Mouse (Mus musculus): ENCODE measurements at regions not wholly inside any gene's neighbourhood (a gene's known extent, or its start where the extent isn't known, plus 50 kb on each side); places are given as distances from the start of the nearest gene placed in this dataset.
"Not testable (repeated sequence)": the region's sequence is repeated elsewhere in the genome, so short reads cannot be mapped to it uniquely, and the experiment has no call there.

DNA sequence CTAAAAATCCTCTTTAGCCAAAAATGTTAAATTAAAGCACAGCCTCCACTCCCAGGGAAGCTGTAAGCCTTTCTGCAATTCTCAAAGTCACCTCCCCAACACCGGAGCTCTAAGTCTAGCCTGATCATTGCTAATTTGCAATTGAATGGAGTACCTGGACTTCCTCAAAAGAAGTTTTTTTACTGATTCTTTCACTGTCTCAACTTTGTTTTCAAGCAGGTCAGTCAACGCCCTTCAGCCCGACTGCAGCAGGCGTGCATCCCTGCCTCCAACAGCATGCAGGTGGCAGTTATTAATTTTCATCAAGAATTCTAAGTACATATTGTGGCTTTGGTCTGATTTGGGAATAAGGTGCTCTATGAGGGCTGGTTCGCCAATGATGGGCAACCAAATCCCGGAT lies 589.0 kb upstream of the Cadm2 start:
- intact Hi-C loops (cut with DNase I); DNase-seq: not testable (repeated sequence)

- DNase-seq; intact Hi-C loops (cut with DNase I): not testable (repeated sequence)
Measured at GRCm38 (mm10) chr16:68204908-68205307, 584.2 kb upstream of the Cadm2 start.

GRCm38 (mm10) chr16:68164645-68165044 lies 543.9 kb upstream of the Cadm2 start:
- DNase-seq, result peak; percentile 5
- intact Hi-C loops (cut with DNase I), result no loop called here

- intact Hi-C loops (cut with DNase I), result no loop called here
Measured at GRCm38 (mm10) chr16:68153541-68153940, 532.8 kb upstream of the Cadm2 start.

More at GRCm38 (mm10) chr16:68153541-68153940, 532.8 kb upstream of the Cadm2 start:
- DNase-seq, result no peak
